Mouse (Mus musculus) E14TG2a.4 (cell line): ENCODE data around the gene Tagap1.
"Not testable (repeated sequence)": the region's sequence is repeated elsewhere in the genome, so short reads cannot be mapped to it uniquely, and the experiment has no call there.

Experiments
- CTCF ChIP-seq: conservative IDR thresholded peaks from 2 replicates; pipeline ENCODE4 v1.5.1; 2014; ENCODE audit warnings: low read length
- NANOG ChIP-seq: IDR thresholded peaks from 2 replicates; pipeline ENCODE4 v1.6.1; 2014; ENCODE audit warnings: borderline replicate concordance, low read length, mixed read lengths

DNA sequence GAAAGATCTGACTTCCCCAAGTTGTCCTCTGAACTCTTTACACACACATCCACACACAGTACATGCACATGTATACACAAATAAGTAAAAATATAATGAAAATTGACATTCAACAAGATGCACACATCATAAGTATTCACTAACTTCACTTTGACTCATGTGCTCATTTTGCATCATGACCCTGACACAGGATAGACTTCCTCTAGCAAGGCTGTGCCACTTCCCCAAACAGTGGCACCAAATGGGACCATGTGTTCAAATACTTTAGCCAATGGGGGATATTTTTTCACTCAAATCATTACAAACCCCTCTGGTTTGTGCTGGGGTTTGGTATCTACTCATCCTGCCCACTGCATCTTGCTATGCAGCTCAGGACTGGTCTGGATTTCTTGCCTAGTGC is 47.9 kb upstream of the Tagap1 start:
- TF ChIP-seq CTCF, NANOG: not testable (repeated sequence)
